Mouse (Mus musculus) liver, embryonic 14.5 days (tissue): ENCODE results near the gene Apoc4. TPM values are rescaled to one million over a fixed set of nuclear protein-coding genes. Genes with fewer than 3 reads are reported as not detected.
A peak's percentile ranks its signal among the peaks of the same experiment; 100 is the strongest.

Experiments used
- ATAC-seq: fragments of 200-750 bp; cut with Nextera tagmentation; 2 replicates; pipeline ENCODE4 v1.8.0; 2017; ENCODE audit warnings: moderate number of reproducible peaks, mild to moderate bottlenecking, moderate library complexity; ENCODE audit not compliant: insufficient read depth
- DNase-seq, 3 experiments: peaks; one replicate each; pipeline ENCODE4 v3.0.0-alpha.2; 2012 to 2013; ENCODE audit warnings: low read depth in 3 of 3, low spot score in 3 of 3
- H3K27ac ChIP-seq: fragments of 300-500 bp; sonication (generic); 2 replicates; pipeline ENCODE4 v1.5.1; 2014; ENCODE audit warnings: moderate library complexity, mild to moderate bottlenecking, control low read depth, inconsistent platforms
- H3K27me3 ChIP-seq: fragments of 300-500 bp; sonication (generic); 2 replicates; pipeline ENCODE4 v1.6.1; 2014; ENCODE audit warnings: mild to moderate bottlenecking, low read length, moderate library complexity; ENCODE audit not compliant: control insufficient read depth, insufficient read depth
- H3K36me3 ChIP-seq: fragments of 300-500 bp; sonication (generic); replicated peaks from 2 replicates; pipeline ENCODE4 v1.6.1; 2014; ENCODE audit warnings: low read depth; ENCODE audit not compliant: control insufficient read depth, insufficient read depth
- H3K4me1 ChIP-seq, 2 experiments: fragments of 200-500 bp in 1 of 2; fragments of 300-500 bp in 1 of 2; sonication (generic) in 1 of 2; replicated peaks; 2 replicates each; pipeline ENCODE4 v1.6.1; 2012 to 2014; ENCODE audit warnings: antibody characterized with exemption in 1 of 2, inconsistent platforms in 1 of 2, low read length in 1 of 2; ENCODE audit not compliant: control insufficient read depth in 2 of 2, insufficient read depth in 2 of 2
- H3K4me2 ChIP-seq: fragments of 300-500 bp; sonication (generic); 2 replicates; pipeline ENCODE4 v1.6.1; 2014; ENCODE audit warnings: low read depth, mild to moderate bottlenecking, control low read depth, moderate library complexity
- H3K4me3 ChIP-seq, 2 experiments: fragments of 200-500 bp in 1 of 2; fragments of 300-500 bp in 1 of 2; sonication (generic) in 1 of 2; 2 replicates each; pipeline ENCODE4 v1.5.1; 2012 to 2014; ENCODE audit warnings: low read depth in 2 of 2, low read length in 2 of 2, mild to moderate bottlenecking in 2 of 2, control low read depth in 1 of 2, inconsistent platforms in 1 of 2, moderate library complexity in 1 of 2; ENCODE audit not compliant: insufficient read depth in 1 of 2
- H3K9ac ChIP-seq: fragments of 300-500 bp; sonication (generic); replicated peaks from 2 replicates; pipeline ENCODE4 v1.6.1; 2014; ENCODE audit warnings: mild to moderate bottlenecking, control low read depth, moderate library complexity
- H3K9me3 ChIP-seq: fragments of 300-500 bp; sonication (generic); 2 replicates; pipeline ENCODE4 v1.6.1; 2016; ENCODE audit warnings: low read length, mixed read lengths; ENCODE audit not compliant: control insufficient read depth
- CTCF ChIP-seq: IDR thresholded peaks from 2 replicates; pipeline ENCODE4 v1.5.1; 2016; ENCODE audit warnings: antibody characterized with exemption, low read depth, control low read depth
- EP300 ChIP-seq: IDR thresholded peaks from 2 replicates; pipeline ENCODE4 v1.6.1; 2016; ENCODE audit warnings: antibody characterized with exemption, low read depth
- WGBS: fragments of 180-500 bp; shearing (Covaris S2); extraction: QIAGEN DNeasy Blood & Tissue Kit; methylation state at CpG from one replicate; pipeline ENCODE4 v1.1.7; 2014; ENCODE audit not compliant: insufficient replicate concordance; 5-methylcytosine and 5-hydroxymethylcytosine counted together
- polyA plus RNA-seq, 2 experiments: library from polyadenylated mRNA; depleted of rRNA in 1 of 2; stranded (reverse) in 1 of 2; unstranded in 1 of 2; fragments of >200 nt; fragmentation: Nextera tagmentation in 1 of 2; extraction: Ambion mirVana in 1 of 2; gene quantifications; 2 replicates each; pipeline versions ENCODE4 v1.2.1 to v1.2.3; 2012 to 2014

Apoc4 gene
- polyA plus RNA-seq, 2 experiments = 90.9 to 200 TPM

- H3K4me3 ChIP-seq = no peak overlapping the region
- H3K4me2 ChIP-seq = no peak overlapping the region
- H3K4me1 ChIP-seq = peaks cover 18 to 23% of the 10 kb centered on the region in 2 experiments
- no peaks in the 10 kb centered on the region for H3K27me3 ChIP-seq
- H3K9ac ChIP-seq = no peak overlapping the region
- DNase-seq (no peak), ATAC-seq (no peak)
- WGBS = 64% methylated on average over 5 of the region's 5 CpGs
- H3K27ac ChIP-seq = no peak overlapping the region
- H3K9me3 ChIP-seq = no peaks in the 10 kb centered on the region
- TF ChIP-seq CTCF = no peak
- TF ChIP-seq EP300 = no peak
- H3K36me3 ChIP-seq = peaks cover 3% of the 10 kb centered on the region; the same call in 1 of the 2 replicates
Observed at GRCm38 (mm10) chr7:19718297-19718952, 37.1 kb upstream of the Apoc4 start.

GRCm38 (mm10) chr7:19717346-19717745 is 36.1 kb upstream of the Apoc4 start:
- Histone ChIP-seq H3K4me3 (no peak overlapping the region), H3K4me1 (peaks cover 14% of the 10 kb centered on the region in 2 experiments), H3K27ac (no peak overlapping the region), H3K27me3 (no peaks in the 10 kb centered on the region), H3K9me3 (no peaks in the 10 kb centered on the region), H3K9ac (no peak overlapping the region), H3K4me2 (no peak overlapping the region), H3K36me3 (peaks cover 9% of the 10 kb centered on the region)
- TF ChIP-seq CTCF = no peak
- no peak for TF ChIP-seq EP300
- no peak for DNase-seq
- ATAC-seq = no peak
- 66% methylated on average over 4 of the region's 4 CpGs for WGBS

- H3K4me1 ChIP-seq = peaks cover 14% of the 10 kb centered on the region in 2 experiments
- no peak overlapping the region for H3K4me3 ChIP-seq
- H3K9ac ChIP-seq = no peak overlapping the region; the same call in none of the 2 replicates
- H3K9me3 ChIP-seq = no peaks in the 10 kb centered on the region
- 73% methylated on average over 2 of the region's 2 CpGs for WGBS
- H3K4me2 ChIP-seq = peak overlapping the region; percentile 91
- TF ChIP-seq EP300 = no peak
- TF ChIP-seq CTCF = no peak
- no peak overlapping the region; the same call in 1 of the 2 replicates for H3K27ac ChIP-seq
- H3K27me3 ChIP-seq = no peaks in the 10 kb centered on the region
- peaks cover 14% of the 10 kb centered on the region for H3K36me3 ChIP-seq
- no peak for ATAC-seq
- no peak for DNase-seq
Observed at GRCm38 (mm10) chr7:19716822-19717221, 35.5 kb upstream of the Apoc4 start.

- Histone ChIP-seq H3K4me2 (peak overlapping the region; percentile 91), H3K27ac (peak overlapping the region; percentile 74), H3K27me3 (no peaks in the 10 kb centered on the region), H3K9ac (peak overlapping the region; percentile 73), H3K4me1 (peaks cover 14% of the 10 kb centered on the region in 2 experiments), H3K4me3 (peak overlapping the region; percentile 46 to 61), H3K36me3 (peaks cover 19% of the 10 kb centered on the region), H3K9me3 (no peaks in the 10 kb centered on the region)
- ATAC-seq (no peak), DNase-seq (no peak)
- TF ChIP-seq EP300 (peak; percentile 9; the same call in 1 of the 2 replicates), CTCF (no peak)
- 5% methylated on average over 18 of the region's 18 CpGs for WGBS
Observed at GRCm38 (mm10) chr7:19716055-19716682, 34.9 kb upstream of the Apoc4 start.

GRCm38 (mm10) chr7:19715239-19716054 is 34.2 kb upstream of the Apoc4 start, which contains the start of gene Tomm40:
Tomm40 (minus strand) TSS chr7:19715438.
- under 1% methylated on average over 48 of the region's 59 CpGs for WGBS
- TF ChIP-seq EP300 = no peak; the same call in 1 of the 2 replicates
- no peaks in the 10 kb centered on the region for H3K9me3 ChIP-seq
- DNase-seq (peak; percentile 100), ATAC-seq (peak; percentile 97)
- H3K9ac ChIP-seq = peak within 1 kb of the TSS; percentile 94
- peak within 1 kb of the TSS; percentile 98 for H3K4me2 ChIP-seq
- H3K4me3 ChIP-seq = peak within 1 kb of the TSS; percentile 91 to 99
- H3K27ac ChIP-seq = peak within 1 kb of the TSS; percentile 74
- peaks cover 21% of the 10 kb centered on the region for H3K36me3 ChIP-seq
- H3K27me3 ChIP-seq = no peaks in the 10 kb centered on the region
- peaks cover 14% of the 10 kb centered on the region in 2 experiments for H3K4me1 ChIP-seq
